Mouse (Mus musculus) neural tube, embryonic 13.5 days (tissue): ENCODE measurements around the gene Fgf15. TPM values are rescaled to one million over a fixed set of nuclear protein-coding genes. Genes with fewer than 3 reads are reported as not detected.

Experiments used
- ATAC-seq: fragments of 200-750 bp; cut with Nextera tagmentation; 2 replicates; pipeline ENCODE4 v1.8.0; 2017; ENCODE audit warnings: low read depth, mild to moderate bottlenecking, moderate TSS enrichment, moderate library complexity
- H3K27ac ChIP-seq: fragments of 300-500 bp; sonication (generic); replicated peaks from 2 replicates; pipeline ENCODE4 v1.5.1; 2015; ENCODE audit warnings: moderate library complexity, mild to moderate bottlenecking, inconsistent platforms
- H3K27me3 ChIP-seq: fragments of 300-500 bp; sonication (generic); 2 replicates; pipeline ENCODE4 v1.6.1; 2015; ENCODE audit warnings: mild to moderate bottlenecking, inconsistent platforms
- H3K36me3 ChIP-seq: fragments of 300-500 bp; sonication (generic); 2 replicates; pipeline ENCODE4 v1.6.1; 2015; ENCODE audit warnings: mild to moderate bottlenecking, inconsistent platforms
- H3K4me1 ChIP-seq: fragments of 300-500 bp; sonication (generic); replicated peaks from 2 replicates; pipeline ENCODE4 v1.6.1; 2015; ENCODE audit warnings: inconsistent platforms
- H3K4me2 ChIP-seq: fragments of 300-500 bp; sonication (generic); 2 replicates; pipeline ENCODE4 v1.6.1; 2015; ENCODE audit warnings: inconsistent platforms, mild to moderate bottlenecking, moderate library complexity
- H3K4me3 ChIP-seq: fragments of 300-500 bp; sonication (generic); 2 replicates; pipeline ENCODE4 v1.5.1; 2015; ENCODE audit warnings: mild to moderate bottlenecking, inconsistent platforms
- H3K9ac ChIP-seq: fragments of 300-500 bp; sonication (generic); 2 replicates; pipeline ENCODE4 v1.6.1; 2015; ENCODE audit warnings: moderate library complexity, mild to moderate bottlenecking, inconsistent platforms
- H3K9me3 ChIP-seq: fragments of 300-500 bp; sonication (generic); 2 replicates; pipeline ENCODE4 v1.6.1; 2016; ENCODE audit warnings: inconsistent platforms
- WGBS: fragments of 180-500 bp; shearing (Covaris S2); methylation state at CpG from one replicate; pipeline ENCODE4 v1.1.7; 2015; 5-methylcytosine and 5-hydroxymethylcytosine counted together
- polyA plus RNA-seq: library from polyadenylated mRNA; unstranded; fragments of >200 nt; fragmentation: Nextera tagmentation; extraction: Ambion mirVana; gene quantifications from 2 replicates; pipeline ENCODE4 v1.2.1, GENCODE M21; 2015

The Fgf15 gene
- polyA plus RNA-seq, 1 experiment from 2014 or later, result 27.4 TPM

- ATAC-seq, result no peak
- H3K4me3 ChIP-seq, result no peak overlapping the region
- H3K27me3 ChIP-seq, result peaks cover 26% of the 10 kb centered on the region
- H3K4me2 ChIP-seq, result no peak overlapping the region
- H3K27ac ChIP-seq, result no peak overlapping the region
- WGBS, result 59% methylated on average over 5 of the region's 5 CpGs
- no peaks in the 10 kb centered on the region for H3K9me3 ChIP-seq
- H3K9ac ChIP-seq, result no peak overlapping the region; the same call in 1 of the 2 replicates
- H3K36me3 ChIP-seq, result peaks cover 15% of the 10 kb centered on the region; the same call in 1 of the 2 replicates
- peaks cover 58% of the 10 kb centered on the region for H3K4me1 ChIP-seq
These were observed 39.2 kb downstream of the Fgf15 start for GRCm38 (mm10) chr7:144935563-144935962.

- no peaks in the 10 kb centered on the region for H3K9me3 ChIP-seq
- peaks cover 15% of the 10 kb centered on the region; the same call in 1 of the 2 replicates for H3K36me3 ChIP-seq
- H3K27ac ChIP-seq, result no peak overlapping the region
- H3K4me3 ChIP-seq, result no peak overlapping the region
- ATAC-seq, result no peak
- H3K27me3 ChIP-seq, result peaks cover 35% of the 10 kb centered on the region
- 93% methylated on average over 4 of the region's 4 CpGs for WGBS
- no peak overlapping the region for H3K9ac ChIP-seq
- no peak overlapping the region for H3K4me2 ChIP-seq
- H3K4me1 ChIP-seq, result peaks cover 66% of the 10 kb centered on the region
These were observed 40.1 kb downstream of the Fgf15 start for GRCm38 (mm10) chr7:144936311-144936880.

- no peaks in the 10 kb centered on the region for H3K9me3 ChIP-seq
- ATAC-seq, result peak; percentile 55
- H3K4me1 ChIP-seq, result peaks cover 77% of the 10 kb centered on the region
- H3K27me3 ChIP-seq, result peaks cover 45% of the 10 kb centered on the region
- 1% methylated on average over 20 of the region's 20 CpGs for WGBS
- H3K4me3 ChIP-seq, result peak overlapping the region; percentile 55
- H3K9ac ChIP-seq, result peak overlapping the region; percentile 76
- H3K36me3 ChIP-seq, result peaks cover 15% of the 10 kb centered on the region; the same call in 1 of the 2 replicates
- peak overlapping the region; percentile 96 for H3K4me2 ChIP-seq
- H3K27ac ChIP-seq, result 0 out of 2 replicates have a peak overlapping the region, but pooled peaks have one; percentile 56
These were observed 41.2 kb downstream of the Fgf15 start for GRCm38 (mm10) chr7:144937490-144937889.

- 1% methylated on average over 39 of the region's 39 CpGs for WGBS
- Histone ChIP-seq H3K27ac (peak overlapping the region; percentile 56), H3K36me3 (peaks cover 15% of the 10 kb centered on the region; the same call in 1 of the 2 replicates), H3K4me1 (peaks cover 82% of the 10 kb centered on the region), H3K4me3 (peak overlapping the region; percentile 55), H3K4me2 (peak overlapping the region; percentile 96), H3K9ac (peak overlapping the region; percentile 76), H3K27me3 (peaks cover 51% of the 10 kb centered on the region), H3K9me3 (no peaks in the 10 kb centered on the region)
- no peak for ATAC-seq
These were observed 41.7 kb downstream of the Fgf15 start for GRCm38 (mm10) chr7:144937899-144938517.

- 0 out of 2 replicates have a peak, but pooled peaks cover 9% of the 10 kb centered on the region for H3K36me3 ChIP-seq
- peak overlapping the region; percentile 55 for H3K4me3 ChIP-seq
- peaks cover 89% of the 10 kb centered on the region for H3K4me1 ChIP-seq
- peak overlapping the region; percentile 96 for H3K4me2 ChIP-seq
- H3K27ac ChIP-seq, result peak overlapping the region; percentile 69; the same call in 1 of the 2 replicates
- peaks cover 56% of the 10 kb centered on the region for H3K27me3 ChIP-seq
- peak overlapping the region; percentile 76 for H3K9ac ChIP-seq
- no peak for ATAC-seq
- WGBS, result under 1% methylated on average over 32 of the region's 32 CpGs
- H3K9me3 ChIP-seq, result no peaks in the 10 kb centered on the region
These were observed 42.5 kb downstream of the Fgf15 start for GRCm38 (mm10) chr7:144938661-144939343.

- Histone ChIP-seq H3K27ac (peak within 1 kb of the TSS; percentile 69), H3K27me3 (peaks cover 62% of the 10 kb centered on the region), H3K4me1 (peaks cover 89% of the 10 kb centered on the region), H3K4me2 (peak within 1 kb of the TSS; percentile 96), H3K9ac (peak within 1 kb of the TSS; percentile 76), H3K4me3 (peak within 1 kb of the TSS; percentile 55), H3K9me3 (no peaks in the 10 kb centered on the region), H3K36me3 (0 out of 2 replicates have a peak, but pooled peaks cover 2% of the 10 kb centered on the region)
- ATAC-seq, result peak; percentile 19; the same call in 1 of the 2 replicates
- WGBS, result 2% methylated on average over 40 of the region's 45 CpGs
These were observed 43.1 kb downstream of the Fgf15 start, which contains the start of gene Ccnd1 for GRCm38 (mm10) chr7:144939344-144940002. TSS of gene Ccnd1 (minus strand) at chr7:144939925.

GRCm38 (mm10) chr7:144940003-144940571 is 43.8 kb downstream of the Fgf15 start:
- H3K4me1 ChIP-seq, result peaks cover 85% of the 10 kb centered on the region
- H3K27ac ChIP-seq, result peak overlapping the region; percentile 65
- H3K4me2 ChIP-seq, result peak overlapping the region; percentile 96
- WGBS, result 0% methylated on average over 22 of the region's 22 CpGs
- no peaks in the 10 kb centered on the region for H3K9me3 ChIP-seq
- H3K27me3 ChIP-seq, result peaks cover 62% of the 10 kb centered on the region
- no peak for ATAC-seq
- H3K4me3 ChIP-seq, result peak overlapping the region; percentile 55
- H3K9ac ChIP-seq, result peak overlapping the region; percentile 76
- H3K36me3 ChIP-seq, result no peaks in the 10 kb centered on the region

GRCm38 (mm10) chr7:144940585-144940984 is 44.3 kb downstream of the Fgf15 start:
- WGBS, result under 1% methylated on average over 11 of the region's 11 CpGs
- Histone ChIP-seq H3K4me2 (peak overlapping the region; percentile 96), H3K9me3 (no peaks in the 10 kb centered on the region), H3K27ac (peak overlapping the region; percentile 65; the same call in 1 of the 2 replicates), H3K4me1 (peaks cover 80% of the 10 kb centered on the region), H3K9ac (no peak overlapping the region), H3K27me3 (peaks cover 62% of the 10 kb centered on the region), H3K36me3 (no peaks in the 10 kb centered on the region), H3K4me3 (peak overlapping the region; percentile 55; the same call in 1 of the 2 replicates)
- no peak for ATAC-seq

- no peaks in the 10 kb centered on the region for H3K9me3 ChIP-seq
- H3K4me1 ChIP-seq, result peaks cover 73% of the 10 kb centered on the region
- no peaks in the 10 kb centered on the region for H3K36me3 ChIP-seq
- peak overlapping the region; percentile 96 for H3K4me2 ChIP-seq
- peak overlapping the region; percentile 63 for H3K9ac ChIP-seq
- H3K27me3 ChIP-seq, result peaks cover 62% of the 10 kb centered on the region
- peak overlapping the region; percentile 71 for H3K27ac ChIP-seq
- peak; percentile 48 for ATAC-seq
- H3K4me3 ChIP-seq, result peak overlapping the region; percentile 44
- WGBS, result under 1% methylated on average over 39 of the region's 39 CpGs
These were observed 45.0 kb downstream of the Fgf15 start for GRCm38 (mm10) chr7:144941242-144941831.

- Histone ChIP-seq H3K27ac (0 out of 2 replicates have a peak overlapping the region, but pooled peaks have one; percentile 71), H3K9me3 (no peaks in the 10 kb centered on the region), H3K27me3 (peaks cover 62% of the 10 kb centered on the region), H3K4me3 (peak overlapping the region; percentile 44), H3K9ac (peak overlapping the region; percentile 57; the same call in 1 of the 2 replicates), H3K4me1 (peaks cover 64% of the 10 kb centered on the region), H3K4me2 (peak overlapping the region; percentile 96), H3K36me3 (no peaks in the 10 kb centered on the region)
- under 1% methylated on average over 35 of the region's 35 CpGs for WGBS
- no peak for ATAC-seq
These were observed 45.9 kb downstream of the Fgf15 start for GRCm38 (mm10) chr7:144942071-144942743.
